Mouse (Mus musculus) CH12.LX (cell line): ENCODE results near the gene Tbc1d22b. TPM values are rescaled to one million over a fixed set of nuclear protein-coding genes. Genes with fewer than 3 reads are reported as not detected.

ENCODE experiments used
- DNase-seq: peaks from one replicate; pipeline ENCODE4 v3.0.0-alpha.2; 2013; ENCODE audit errors: extremely low read depth
- H3K27ac ChIP-seq: 2 replicates; pipeline ENCODE4 v1.5.1; 2012; ENCODE audit warnings: low read depth, mild to moderate bottlenecking, control low read depth, moderate library complexity; ENCODE audit not compliant: insufficient read depth
- H3K27me3 ChIP-seq: replicated peaks from 2 replicates; pipeline ENCODE3; 2012; ENCODE audit warnings: inconsistent platforms
- H3K36me3 ChIP-seq, 2 experiments: replicated peaks in 1 of 2; 2 replicates each; pipeline versions ENCODE3 to v1.6.1; 2012; ENCODE audit warnings: inconsistent platforms in 1 of 2, low read length in 1 of 2, mild to moderate bottlenecking in 1 of 2, mixed read lengths in 1 of 2, moderate library complexity in 1 of 2; ENCODE audit not compliant: control insufficient read depth in 1 of 2, insufficient read depth in 1 of 2
- H3K4me1 ChIP-seq, 2 experiments: 2 replicates each; pipeline ENCODE4 v1.6.1; 2012; ENCODE audit warnings: inconsistent platforms in 1 of 2, moderate library complexity in 1 of 2; ENCODE audit not compliant: insufficient read depth in 2 of 2, control insufficient read depth in 1 of 2
- H3K4me2 ChIP-seq: 2 replicates; pipeline ENCODE4 v1.6.1; 2012; ENCODE audit warnings: low read depth, mild to moderate bottlenecking, control low read depth; ENCODE audit not compliant: poor library complexity, insufficient read depth, severe bottlenecking
- H3K4me3 ChIP-seq, 3 experiments: fragments of 150-350 bp in 1 of 3; sonication (generic) in 1 of 3; replicated peaks in 1 of 3; 2 replicates each; pipeline versions ENCODE3 to v1.5.1; 2011 to 2012; ENCODE audit warnings: low read depth in 2 of 3, low read length in 2 of 3, mild to moderate bottlenecking in 2 of 3, moderate library complexity in 2 of 3, control low read depth in 1 of 3, improper control_type of control experiment in 1 of 3, inconsistent platforms in 1 of 3, mixed read lengths in 1 of 3; ENCODE audit not compliant: poor library complexity in 1 of 3
- H3K79me2 ChIP-seq: replicated peaks from 2 replicates; pipeline ENCODE4 v1.6.1; 2012; ENCODE audit warnings: mild to moderate bottlenecking, moderate library complexity; ENCODE audit not compliant: control insufficient read depth, poor library complexity, insufficient read depth, severe bottlenecking; ENCODE audit errors: extremely low read depth
- H3K9ac ChIP-seq: 2 replicates; pipeline ENCODE4 v1.6.1; 2012; ENCODE audit warnings: low read depth, mild to moderate bottlenecking, control low read depth, moderate library complexity; ENCODE audit not compliant: insufficient read depth
- H3K9me3 ChIP-seq: replicated peaks from 2 replicates; pipeline ENCODE3; 2012; ENCODE audit warnings: low read length, inconsistent platforms, mixed read lengths
- BHLHE40 ChIP-seq: IDR thresholded peaks from 2 replicates; pipeline ENCODE4 v1.6.1; 2011; ENCODE audit warnings: mild to moderate bottlenecking, low read depth, low read length, improper control_type of control experiment
- CHD1 ChIP-seq: IDR thresholded peaks from 2 replicates; pipeline ENCODE4 v1.6.1; 2012; ENCODE audit warnings: low read depth, low read length, improper control_type of control experiment, inconsistent platforms
- CHD2 ChIP-seq: IDR thresholded peaks from 2 replicates; pipeline ENCODE4 v1.6.1; 2011; ENCODE audit warnings: low read length, improper control_type of control experiment
- CTCF ChIP-seq, 2 experiments: IDR thresholded peaks in 1 of 2; conservative IDR thresholded peaks in 1 of 2; 2 replicates each; pipeline ENCODE4 v1.5.1; 2011 to 2012; ENCODE audit warnings: low read depth in 2 of 2, low read length in 2 of 2, improper control_type of control experiment in 1 of 2, inconsistent platforms in 1 of 2, mild to moderate bottlenecking in 1 of 2, moderate library complexity in 1 of 2
- E2F4 ChIP-seq: IDR thresholded peaks from 2 replicates; pipeline ENCODE4 v1.6.1; 2011; ENCODE audit warnings: low read depth, low read length, improper control_type of control experiment; ENCODE audit not compliant: insufficient replicate concordance
- ELF1 ChIP-seq: IDR thresholded peaks from 2 replicates; pipeline ENCODE4 v1.6.1; 2014; ENCODE audit warnings: low read depth, mild to moderate bottlenecking, inconsistent platforms, low read length, improper control_type of control experiment
- GABPA ChIP-seq: IDR thresholded peaks from 2 replicates; pipeline ENCODE4 v1.6.1; 2012; ENCODE audit warnings: low read depth, low read length, improper control_type of control experiment, inconsistent platforms; ENCODE audit not compliant: insufficient replicate concordance
- IRF4 ChIP-seq: IDR thresholded peaks from 2 replicates; pipeline ENCODE4 v1.6.1; 2014; ENCODE audit warnings: low read depth, mild to moderate bottlenecking, inconsistent platforms, low read length, improper control_type of control experiment
- JUN ChIP-seq: IDR thresholded peaks from 2 replicates; pipeline ENCODE4 v1.6.1; 2011; ENCODE audit warnings: low read depth, mild to moderate bottlenecking, low read length, improper control_type of control experiment, moderate library complexity; ENCODE audit not compliant: insufficient read depth
- KAT2A ChIP-seq: IDR thresholded peaks from 2 replicates; pipeline ENCODE4 v1.6.1; 2012; ENCODE audit warnings: low read length, improper control_type of control experiment, inconsistent platforms; ENCODE audit not compliant: insufficient replicate concordance
- MAX ChIP-seq: IDR thresholded peaks from 2 replicates; pipeline ENCODE4 v1.6.1; 2011; ENCODE audit warnings: low read length, improper control_type of control experiment
- MAZ ChIP-seq: IDR thresholded peaks from 2 replicates; pipeline ENCODE4 v1.6.1; 2012; ENCODE audit warnings: low read depth, mild to moderate bottlenecking, inconsistent platforms, low read length, improper control_type of control experiment, moderate library complexity
- NELFE ChIP-seq: IDR thresholded peaks from 2 replicates; pipeline ENCODE4 v1.6.1; 2011; ENCODE audit warnings: low read depth, low read length, improper control_type of control experiment
- PAX5 ChIP-seq: IDR thresholded peaks from 2 replicates; pipeline ENCODE4 v1.6.1; 2012; ENCODE audit warnings: low read length, inconsistent platforms, mixed read lengths
- POLR2A ChIP-seq: IDR thresholded peaks from 2 replicates; pipeline ENCODE4 v1.6.1; 2011; ENCODE audit warnings: low read depth, mild to moderate bottlenecking, improper control_type of control experiment, low read length
- POLR2AphosphoS2 ChIP-seq: IDR thresholded peaks from 2 replicates; pipeline ENCODE4 v1.6.1; 2011; ENCODE audit warnings: low read depth, low read length, improper control_type of control experiment
- SMC3 ChIP-seq: IDR thresholded peaks from 2 replicates; pipeline ENCODE4 v1.6.1; 2011; ENCODE audit warnings: low read depth, low read length, improper control_type of control experiment
- ZC3H11A ChIP-seq: IDR thresholded peaks from 2 replicates; pipeline ENCODE4 v1.6.1; 2012; ENCODE audit warnings: low read depth, mild to moderate bottlenecking, inconsistent platforms, low read length, improper control_type of control experiment
- ZNF384 ChIP-seq: IDR thresholded peaks from 2 replicates; pipeline ENCODE4 v1.6.1; 2012; ENCODE audit warnings: low read depth, low read length, improper control_type of control experiment, inconsistent platforms
- dilution Hi-C: fragments of 300-500 bp; cut with MboI; formaldehyde crosslinking; loops from 2 replicates; pipeline ENCODE4 v1.14.3; 2020; ENCODE audit warnings: low sequenced_read_pairs; ENCODE audit not compliant: extremely low pct_unique_long_range_greater_than_20kb, extremely low pct_ligation_motif_present
- in situ Hi-C: fragments of 300-500 bp; cut with MboI; formaldehyde crosslinking; loops from 3 replicates; pipeline ENCODE4 v1.14.3; 2019; ENCODE audit warnings: low sequenced_read_pairs, low pct_ligation_motif_present, low pct_unique_long_range_greater_than_20kb, mixed read lengths
- polyA plus RNA-seq: library from polyadenylated mRNA; unstranded; fragments of >175 nt; gene quantifications from 2 replicates; pipeline ENCODE4 v1.2.1, GENCODE M21; 2012; ENCODE audit warnings: low read depth; ENCODE audit not compliant: insufficient read length
- total RNA-seq, 2 experiments: library from RNA; depleted of rRNA; stranded (reverse); fragments of 300-350 nt in 1 of 2; fragments of >200 nt in 1 of 2; gene quantifications; 2 replicates each; pipeline ENCODE4 v1.2.3; 2012 to 2014

Tbc1d22b gene
- total and polyA plus RNA-seq, 3 experiments, result 3.8 to 17.3 (median 6.6) TPM

DNA sequence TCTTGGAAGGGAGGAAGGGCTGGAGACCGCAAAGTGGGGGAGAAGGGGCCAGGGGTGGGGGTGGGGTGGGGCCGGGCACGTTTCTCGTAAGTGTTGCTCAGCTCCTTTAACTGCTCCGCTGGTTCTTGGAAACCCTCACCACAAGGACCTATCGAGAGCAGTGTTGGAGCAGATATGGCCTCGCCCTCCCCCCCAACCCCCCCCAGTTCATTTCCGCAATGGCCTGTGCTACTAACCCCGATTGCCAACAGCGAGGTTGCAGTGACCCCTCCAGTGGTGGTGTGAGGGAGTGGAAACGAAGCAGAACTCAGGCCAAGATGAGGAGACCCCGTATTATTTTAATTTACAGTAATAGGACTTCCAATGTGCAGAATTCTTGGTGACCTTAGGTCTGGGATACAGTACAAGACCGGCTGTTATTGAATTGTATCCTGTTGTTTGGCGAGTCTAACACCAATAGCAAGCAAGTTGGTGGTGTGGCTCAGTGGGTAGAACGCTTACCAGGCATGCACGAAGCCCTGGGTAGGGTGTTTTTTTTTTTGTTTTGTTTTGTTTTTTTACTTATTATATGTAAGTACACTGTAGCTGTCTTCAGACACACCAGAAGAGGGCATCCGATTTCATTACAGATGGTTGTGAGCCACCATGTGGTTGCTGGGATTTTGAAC lies 48.6 kb upstream of the Tbc1d22b start:
- Histone ChIP-seq H3K36me3 (peaks cover 3 to 10% of the 10 kb centered on the region in 2 experiments), H3K79me2 (0 out of 2 replicates have a peak, but pooled peaks cover 3% of the 10 kb centered on the region), H3K9me3 (peaks cover 9% of the 10 kb centered on the region), H3K27ac (no peak overlapping the region), H3K9ac (no peak overlapping the region), H3K4me1 (peaks cover 19 to 39% of the 10 kb centered on the region in 2 experiments), H3K4me2 (no peak overlapping the region), H3K4me3 (no peak overlapping the region), H3K27me3 (no peaks in the 10 kb centered on the region)
- dilution Hi-C loops (no loop called here), in situ Hi-C loops (no loop called here)
- DNase-seq, result no peak
- TF ChIP-seq KAT2A, result no peak
- no peak for TF ChIP-seq CHD1
- TF ChIP-seq BHLHE40, result 0 out of 2 replicates have a peak, but pooled peaks have one; percentile 23
- TF ChIP-seq CTCF (conservative IDR thresholded peaks at IDR 0.05 in 1 of 2, IDR thresholded peaks at IDR 0.05 in 1 of 2; ENCODE audit: low read depth in 2 of 2, low read length in 2 of 2), result 0 out of 4 replicates have a peak, but pooled peaks of 1 of the 2 experiments have one; percentile 0

DNA sequence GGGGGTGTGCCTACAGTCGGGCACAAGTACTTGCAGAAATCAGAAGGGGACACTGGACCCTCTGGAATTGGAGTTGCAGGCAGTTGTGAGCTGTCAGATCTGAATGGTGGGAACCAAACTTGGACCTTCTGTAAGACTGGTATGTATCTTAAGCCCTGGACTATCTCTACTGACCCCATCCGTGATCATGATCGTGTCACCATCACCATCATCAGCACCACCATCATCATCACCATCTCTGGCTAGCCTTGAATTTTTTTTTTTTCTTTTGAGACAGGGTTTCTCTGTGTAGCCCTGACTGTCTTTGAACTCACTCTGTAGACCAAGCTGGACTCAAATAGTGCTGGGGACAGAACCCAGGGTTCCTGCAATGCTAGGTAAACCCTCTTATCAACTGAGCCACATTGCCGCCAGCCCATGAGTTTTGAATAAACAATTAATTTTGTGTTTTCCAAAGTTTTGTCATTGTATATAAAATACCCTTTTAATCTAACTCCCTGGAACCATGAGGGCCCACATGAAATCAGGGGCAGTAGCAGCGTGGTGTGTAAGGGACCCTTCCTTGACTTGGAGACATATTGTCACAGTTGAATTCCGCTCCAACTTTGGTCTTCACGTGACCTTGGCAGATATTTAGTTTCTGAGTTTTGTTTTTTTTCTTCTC lies 47.4 kb upstream of the Tbc1d22b start:
- dilution Hi-C loops, result no loop called here
- H3K9me3 ChIP-seq, result peaks cover 9% of the 10 kb centered on the region
- H3K4me3 ChIP-seq, result no peak overlapping the region
- H3K36me3 ChIP-seq, result no peaks in the 10 kb centered on the region
- peaks cover 12 to 30% of the 10 kb centered on the region in 2 experiments for H3K4me1 ChIP-seq
- no peaks in the 10 kb centered on the region for H3K79me2 ChIP-seq
- DNase-seq, result no peak
- no peaks in the 10 kb centered on the region for H3K27me3 ChIP-seq
- TF ChIP-seq MAX (no peak), E2F4 (no peak), CHD2 (no peak), IRF4 (no peak), POLR2AphosphoS2 (no peak), ZC3H11A (no peak), POLR2A (no peak), JUN (no peak), ZNF384 (no peak), NELFE (no peak), SMC3 (no peak), GABPA (no peak), PAX5 (no peak), MAZ (no peak), ELF1 (no peak)
- TF ChIP-seq, all 38 proteins: peak for 0
- H3K4me2 ChIP-seq, result no peak overlapping the region
- in situ Hi-C loops, result no loop called here
- H3K27ac ChIP-seq, result no peak overlapping the region
- no peak overlapping the region for H3K9ac ChIP-seq
